Mouse (Mus musculus): Measurements from ENCODE around the gene Gosr2. TPM values are rescaled to one million over a fixed set of nuclear protein-coding genes. Genes with fewer than 3 reads are reported as not detected.

The Gosr2 gene
- total and polyA plus RNA-seq, 3 experiments = 93.7 to 108 (median 107) TPM

GRCm38 (mm10) chr11:103648656-103649055, 49.0 kb downstream of the Gosr2 start:
- in situ Hi-C loops (cut with MboI; ENCODE audit: low pct_ligation_motif_present, low pct_unique_long_range_greater_than_20kb, low sequenced_read_pairs) (loop anchor here (10.0 kb wide), 1 partner anchor 106 kb away; no protein-coding TSS in a partner anchor), dilution Hi-C loops (cut with MboI; ENCODE audit: extremely low pct_ligation_motif_present, extremely low pct_unique_long_range_greater_than_20kb, low sequenced_read_pairs) (no loop called here)
- Histone ChIP-seq H3K4me3 (replicated peaks in 1 of 3; ENCODE audit: low read depth in 2 of 3, low read length in 2 of 3, poor library complexity in 1 of 3) (no peak overlapping the region), H3K27me3 (replicated peaks) (peaks cover 86% of the 10 kb centered on the region), H3K79me2 (replicated peaks; ENCODE audit: control insufficient read depth, extremely low read depth, insufficient read depth, poor library complexity, severe bottlenecking) (no peaks in the 10 kb centered on the region), H3K4me1 (ENCODE audit: control insufficient read depth in 1 of 2, insufficient read depth in 2 of 2) (peaks cover 6 to 14% of the 10 kb centered on the region in 2 experiments; a peak in 3 of 4 replicates), H3K9ac (ENCODE audit: insufficient read depth, low read depth) (no peak overlapping the region), H3K27ac (ENCODE audit: insufficient read depth, low read depth) (no peak overlapping the region), H3K36me3 (replicated peaks in 1 of 2; ENCODE audit: control insufficient read depth in 1 of 2, insufficient read depth in 1 of 2, low read length in 1 of 2) (no peaks in the 10 kb centered on the region), H3K4me2 (ENCODE audit: insufficient read depth, low read depth, poor library complexity, severe bottlenecking) (no peak overlapping the region), H3K9me3 (replicated peaks; ENCODE audit: low read length) (peaks cover 7% of the 10 kb centered on the region)
- TF ChIP-seq NELFE (IDR thresholded peaks at IDR 0.05; ENCODE audit: low read depth, low read length) (no peak), ZC3H11A (IDR thresholded peaks at IDR 0.05; ENCODE audit: low read depth, low read length) (no peak), KAT2A (IDR thresholded peaks at IDR 0.05; ENCODE audit: insufficient replicate concordance, low read length) (no peak), ELF1 (IDR thresholded peaks at IDR 0.05; ENCODE audit: low read depth, low read length) (no peak), ZMIZ1 (IDR thresholded peaks at IDR 0.05; ENCODE audit: low read depth, low read length) (no peak), POLR2A (IDR thresholded peaks at IDR 0.05; ENCODE audit: low read depth, low read length) (no peak), USF2 (conservative IDR thresholded peaks at IDR 0.05; ENCODE audit: low read depth, low read length) (no peak), ZKSCAN1 (IDR thresholded peaks at IDR 0.05; ENCODE audit: borderline replicate concordance, low read depth, low read length) (no peak), E2F4 (IDR thresholded peaks at IDR 0.05; ENCODE audit: insufficient replicate concordance, low read depth, low read length) (no peak), TBP (conservative IDR thresholded peaks at IDR 0.05; ENCODE audit: low read depth, low read length) (no peak), SMC3 (IDR thresholded peaks at IDR 0.05; ENCODE audit: low read depth, low read length) (no peak), PAX5 (IDR thresholded peaks at IDR 0.05; ENCODE audit: low read length) (no peak), MXI1 (IDR thresholded peaks at IDR 0.05; ENCODE audit: low read depth, low read length) (no peak), MAZ (IDR thresholded peaks at IDR 0.05; ENCODE audit: low read depth, low read length) (no peak), SIN3A (IDR thresholded peaks at IDR 0.05; ENCODE audit: low read length) (no peak), TCF12 (IDR thresholded peaks at IDR 0.05; ENCODE audit: low read depth, low read length) (no peak), CHD1 (IDR thresholded peaks at IDR 0.05; ENCODE audit: low read depth, low read length) (no peak), MAX (IDR thresholded peaks at IDR 0.05; ENCODE audit: low read length) (no peak), CHD2 (IDR thresholded peaks at IDR 0.05; ENCODE audit: low read length) (no peak)
- no peak for DNase-seq (ENCODE audit: extremely low read depth)

DNA sequence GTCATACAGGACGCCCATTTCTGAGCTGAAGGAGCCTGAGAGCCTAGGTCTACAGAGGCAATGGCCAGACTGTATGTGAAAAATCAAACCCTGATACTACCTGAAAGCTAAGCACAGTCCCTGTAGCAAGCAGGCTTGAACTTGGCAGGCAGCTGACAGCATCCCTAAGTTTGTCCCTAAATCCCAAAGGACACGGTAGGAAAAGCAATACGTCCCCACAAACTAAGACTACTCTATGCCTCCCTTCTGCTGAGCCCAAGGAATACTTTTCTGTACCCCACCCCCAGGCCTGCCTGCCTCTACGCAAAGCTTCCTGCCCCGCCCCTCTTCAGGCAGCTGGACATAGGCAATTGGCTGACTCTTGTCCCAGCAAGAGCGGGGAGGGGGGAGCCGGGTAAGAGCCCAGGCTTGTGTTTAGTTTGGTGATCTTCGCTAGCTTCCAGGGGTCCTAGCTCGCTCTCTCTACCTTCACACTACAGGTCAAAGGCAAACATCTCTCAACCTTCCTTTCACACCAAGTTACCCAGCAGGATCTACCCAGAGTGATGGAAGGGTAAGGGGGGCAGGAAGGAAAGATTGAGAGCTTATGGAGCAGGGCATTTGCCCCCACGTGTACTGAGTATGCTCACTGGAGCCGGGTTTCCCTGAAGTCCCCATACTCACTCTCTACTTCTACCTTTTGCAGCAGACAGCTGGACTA, 49.6 kb downstream of the Gosr2 start:
- Histone ChIP-seq H3K36me3 (replicated peaks in 1 of 2; ENCODE audit: control insufficient read depth in 1 of 2, insufficient read depth in 1 of 2, low read length in 1 of 2) (no peaks in the 10 kb centered on the region), H3K9ac (ENCODE audit: insufficient read depth, low read depth) (no peak overlapping the region), H3K79me2 (replicated peaks; ENCODE audit: control insufficient read depth, extremely low read depth, insufficient read depth, poor library complexity, severe bottlenecking) (no peaks in the 10 kb centered on the region), H3K9me3 (replicated peaks; ENCODE audit: low read length) (peaks cover 7% of the 10 kb centered on the region), H3K4me1 (ENCODE audit: control insufficient read depth in 1 of 2, insufficient read depth in 2 of 2) (peaks cover 6 to 14% of the 10 kb centered on the region in 2 experiments; a peak in 3 of 4 replicates), H3K27me3 (replicated peaks) (peaks cover 86% of the 10 kb centered on the region), H3K4me3 (replicated peaks in 1 of 3; ENCODE audit: low read depth in 2 of 3, low read length in 2 of 3, poor library complexity in 1 of 3) (no peak overlapping the region), H3K4me2 (ENCODE audit: insufficient read depth, low read depth, poor library complexity, severe bottlenecking) (no peak overlapping the region), H3K27ac (ENCODE audit: insufficient read depth, low read depth) (no peak overlapping the region)
- dilution Hi-C loops (cut with MboI; ENCODE audit: extremely low pct_ligation_motif_present, extremely low pct_unique_long_range_greater_than_20kb, low sequenced_read_pairs) (no loop called here), in situ Hi-C loops (cut with MboI; ENCODE audit: low pct_ligation_motif_present, low pct_unique_long_range_greater_than_20kb, low sequenced_read_pairs) (loop anchor here (10.0 kb wide), 1 partner anchor 107 kb away; no protein-coding TSS in a partner anchor)
- no peak for TF ChIP-seq CTCF (conservative IDR thresholded peaks at IDR 0.05 in 1 of 2, IDR thresholded peaks at IDR 0.05 in 1 of 2; ENCODE audit: low read depth in 2 of 2, low read length in 2 of 2)
- TF ChIP-seq MYC (IDR thresholded peaks at IDR 0.05; ENCODE audit: low read depth, low read length) = no peak
- no peak for TF ChIP-seq MAX (IDR thresholded peaks at IDR 0.05; ENCODE audit: low read length)
- TF ChIP-seq ETS1 (conservative IDR thresholded peaks at IDR 0.05; ENCODE audit: low read depth, low read length) = no peak
- no peak for TF ChIP-seq IRF4 (IDR thresholded peaks at IDR 0.05; ENCODE audit: low read depth, low read length)
- no peak for TF ChIP-seq KAT2A (IDR thresholded peaks at IDR 0.05; ENCODE audit: insufficient replicate concordance, low read length)
- TF ChIP-seq JUND (conservative IDR thresholded peaks at IDR 0.05; ENCODE audit: low read depth, low read length) = no peak
- TF ChIP-seq GABPA (IDR thresholded peaks at IDR 0.05; ENCODE audit: insufficient replicate concordance, low read depth, low read length) = no peak
- TF ChIP-seq MXI1 (IDR thresholded peaks at IDR 0.05; ENCODE audit: low read depth, low read length) = no peak
- TF ChIP-seq EP300 (IDR thresholded peaks at IDR 0.05; ENCODE audit: low read length) = no peak
- TF ChIP-seq HCFC1 (IDR thresholded peaks at IDR 0.05; ENCODE audit: low read depth, low read length) = no peak
- TF ChIP-seq RCOR1 (conservative IDR thresholded peaks at IDR 0.05; ENCODE audit: low read depth, low read length) = no peak
- no peak for TF ChIP-seq CHD1 (IDR thresholded peaks at IDR 0.05; ENCODE audit: low read depth, low read length)
- no peak for TF ChIP-seq POLR2A (IDR thresholded peaks at IDR 0.05; ENCODE audit: low read depth, low read length)
- no peak for TF ChIP-seq SMC3 (IDR thresholded peaks at IDR 0.05; ENCODE audit: low read depth, low read length)
- no peak for TF ChIP-seq USF1 (IDR thresholded peaks at IDR 0.05; ENCODE audit: low read depth, low read length)
- TF ChIP-seq ZNF384 (IDR thresholded peaks at IDR 0.05; ENCODE audit: low read depth, low read length) = no peak
- TF ChIP-seq UBTF (IDR thresholded peaks at IDR 0.05; ENCODE audit: low read depth, low read length) = no peak
- TF ChIP-seq ZC3H11A (IDR thresholded peaks at IDR 0.05; ENCODE audit: low read depth, low read length) = no peak
- no peak for DNase-seq (ENCODE audit: extremely low read depth)

Measured in CH12.LX (cell line).